Mouse (Mus musculus): Measurements from ENCODE around the gene Commd4. TPM values are rescaled to one million over a fixed set of nuclear protein-coding genes. Genes with fewer than 3 reads are reported as not detected.
"Not testable (repeated sequence)": the region's sequence is repeated elsewhere in the genome, so short reads cannot be mapped to it uniquely, and the experiment has no call there.

Gene Commd4
- total RNA-seq (2014; rRNA removed; ENCODE audit: low replicate concordance) (21.1 and 45.2 TPM in 2 replicates), polyA plus RNA-seq (2015; fragmentation: Nextera tagmentation; extraction: Ambion mirVana) (69.4 and 71.8 TPM in 2 replicates)

DNA sequence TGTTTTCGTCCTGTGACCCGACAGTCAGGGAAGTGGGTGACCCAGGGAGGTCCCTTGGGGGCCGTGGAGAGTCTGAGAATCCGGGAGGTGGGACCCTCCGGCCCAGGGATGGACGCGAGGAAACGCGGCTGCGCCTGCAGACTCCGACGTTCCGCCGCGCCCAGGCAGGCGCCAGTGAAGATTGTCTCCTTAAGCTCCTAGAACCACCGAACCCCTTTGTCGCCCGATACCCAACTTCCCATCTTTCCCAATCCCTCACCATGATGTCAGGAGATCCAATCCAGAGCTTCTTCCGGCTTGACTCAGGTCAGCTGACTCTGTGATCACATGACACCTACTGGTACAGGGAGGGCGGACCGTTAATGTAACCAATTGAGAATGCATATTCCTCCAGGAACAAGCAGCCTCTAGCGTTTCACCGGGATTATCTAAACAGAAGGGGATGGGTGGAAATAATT is at the start of gene Commd4:
Gene Commd4, minus strand, starts transcription at position 319 of the 458 bp plus-strand sequence.
- H3K9ac ChIP-seq (replicated peaks; ENCODE audit: low read depth, low read length): peak within 1 kb of the TSS; percentile 48; the same call in 1 of the 2 replicates
- H3K36me3 ChIP-seq (replicated peaks; ENCODE audit: control insufficient read depth, insufficient read depth, low read length): peaks cover 13% of the 10 kb centered on the region
- H3K27ac ChIP-seq (ENCODE audit: low read depth): peak within 1 kb of the TSS; percentile 5; the same call in 1 of the 2 replicates
- under 1% methylated on average over 23 of the region's 24 CpGs for WGBS
- H3K4me2 ChIP-seq (ENCODE audit: low read depth, low read length): peak within 1 kb of the TSS; percentile 89
- H3K4me3 ChIP-seq (ENCODE audit: low read depth, low read length): peak within 1 kb of the TSS; percentile 63
- ATAC-seq (ENCODE audit: insufficient read depth, low read depth) (peak; percentile 91), DNase-seq (ENCODE audit: low spot score) (peak; percentile 97)
- no peaks in the 10 kb centered on the region for H3K9me3 ChIP-seq (replicated peaks; ENCODE audit: control insufficient read depth, low read length)
- H3K27me3 ChIP-seq (ENCODE audit: control insufficient read depth, insufficient read depth, low read length): no peaks in the 10 kb centered on the region
- peaks cover 5% of the 10 kb centered on the region; the same call in 1 of the 2 replicates for H3K4me1 ChIP-seq (ENCODE audit: control insufficient read depth, insufficient read depth)
- TF ChIP-seq CTCF (IDR thresholded peaks at IDR 0.05; ENCODE audit: low read depth) (no peak), EP300 (IDR thresholded peaks at IDR 0.05; ENCODE audit: low read depth) (peak; percentile 79; the same call in 1 of the 2 replicates)

DNA sequence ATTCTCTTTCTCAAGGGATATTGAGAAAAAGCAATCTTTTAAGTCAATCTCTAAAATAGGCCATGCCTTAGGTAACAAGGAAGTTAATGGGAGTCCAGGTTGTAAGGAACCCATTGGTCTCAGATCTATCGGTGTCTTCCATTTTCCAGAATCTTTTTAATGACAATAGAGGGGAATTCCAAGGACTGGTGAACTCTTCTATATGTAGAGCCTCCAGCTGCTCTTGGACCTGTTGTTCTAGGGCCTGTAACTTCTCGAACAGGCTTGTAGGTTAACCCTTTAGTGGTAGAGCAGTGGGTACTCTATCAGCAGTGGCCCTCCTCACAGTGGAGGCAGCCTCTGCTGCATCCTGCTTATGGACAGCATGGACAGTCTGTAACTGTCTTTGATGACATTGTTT is 48.8 kb upstream of the Commd4 start:
- Histone ChIP-seq H3K27me3 (ENCODE audit: control insufficient read depth, insufficient read depth, low read length) (no peaks in the 10 kb centered on the region), H3K9me3 (replicated peaks; ENCODE audit: control insufficient read depth, low read length) (no peaks in the 10 kb centered on the region), H3K9ac (replicated peaks; ENCODE audit: low read depth, low read length) (no peak overlapping the region), H3K27ac (ENCODE audit: low read depth) (no peak overlapping the region), H3K4me2 (ENCODE audit: low read depth, low read length) (no peak overlapping the region), H3K36me3 (replicated peaks; ENCODE audit: control insufficient read depth, insufficient read depth, low read length) (no peaks in the 10 kb centered on the region), H3K4me3 (ENCODE audit: low read depth, low read length) (no peak overlapping the region), H3K4me1 (ENCODE audit: control insufficient read depth, insufficient read depth) (no peaks in the 10 kb centered on the region)
- DNase-seq (ENCODE audit: low spot score) (no peak), ATAC-seq (ENCODE audit: insufficient read depth, low read depth) (no peak)
- no peak for TF ChIP-seq CTCF (IDR thresholded peaks at IDR 0.05; ENCODE audit: low read depth)
- TF ChIP-seq EP300 (IDR thresholded peaks at IDR 0.05; ENCODE audit: low read depth): no peak
- WGBS: 64% methylated on average over 2 of the region's 2 CpGs

DNA sequence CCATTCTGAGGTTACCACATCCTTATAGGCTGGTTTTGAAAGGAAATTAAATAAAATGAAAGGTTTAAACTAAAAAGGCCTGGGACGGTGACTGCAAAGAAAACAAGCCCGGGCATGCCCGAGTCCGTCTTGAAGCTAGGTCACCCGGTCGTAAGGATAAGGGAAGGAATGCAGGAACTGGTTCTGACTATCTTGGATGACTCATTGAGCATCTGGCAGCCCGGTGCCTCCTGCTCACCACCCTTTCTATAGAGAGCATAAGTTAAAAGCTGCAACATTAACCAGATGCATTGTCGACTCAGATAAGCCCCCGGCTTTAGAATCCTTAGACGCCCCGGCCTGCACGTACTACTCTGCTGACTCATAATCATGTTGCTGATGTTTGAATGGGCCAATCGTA is 45.4 kb upstream of the Commd4 start:
- H3K36me3 ChIP-seq (replicated peaks; ENCODE audit: control insufficient read depth, insufficient read depth, low read length); H3K9me3 ChIP-seq (replicated peaks; ENCODE audit: control insufficient read depth, low read length); H3K4me3 ChIP-seq (ENCODE audit: low read depth, low read length); H3K27ac ChIP-seq (ENCODE audit: low read depth); H3K27me3 ChIP-seq (ENCODE audit: control insufficient read depth, insufficient read depth, low read length); ATAC-seq (ENCODE audit: insufficient read depth, low read depth); H3K4me2 ChIP-seq (ENCODE audit: low read depth, low read length); H3K9ac ChIP-seq (replicated peaks; ENCODE audit: low read depth, low read length); H3K4me1 ChIP-seq (ENCODE audit: control insufficient read depth, insufficient read depth); DNase-seq (ENCODE audit: low spot score): not testable (repeated sequence)
- WGBS: 16% methylated on average over 13 of the region's 13 CpGs

DNA sequence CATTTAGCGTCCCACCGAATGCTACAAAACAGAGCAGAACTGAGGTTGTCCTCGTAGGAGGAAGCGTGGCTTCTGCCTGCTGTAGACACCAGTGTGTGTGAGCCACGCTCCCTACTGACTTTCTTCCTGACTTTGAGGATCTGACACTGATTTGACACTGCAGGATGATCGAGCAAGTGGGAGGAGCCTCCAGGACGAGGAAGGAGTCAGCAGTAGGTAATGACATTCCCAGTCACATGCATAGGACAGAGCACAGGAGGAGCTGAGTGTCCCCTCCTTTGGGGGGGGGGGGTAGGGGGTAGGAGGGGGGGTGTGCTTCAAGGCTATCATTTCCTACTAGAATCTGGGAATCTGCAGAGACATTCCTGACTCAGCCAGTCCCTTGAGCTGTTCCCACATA is 44.9 kb upstream of the Commd4 start:
- DNase-seq (ENCODE audit: low spot score) (no peak), ATAC-seq (ENCODE audit: insufficient read depth, low read depth) (no peak)
- 78% methylated on average over 7 of the region's 7 CpGs for WGBS
- H3K4me1 ChIP-seq (ENCODE audit: control insufficient read depth, insufficient read depth): no peaks in the 10 kb centered on the region
- TF ChIP-seq EP300 (IDR thresholded peaks at IDR 0.05; ENCODE audit: low read depth) (no peak), CTCF (IDR thresholded peaks at IDR 0.05; ENCODE audit: low read depth) (no peak)
- no peaks in the 10 kb centered on the region for H3K27me3 ChIP-seq (ENCODE audit: control insufficient read depth, insufficient read depth, low read length)
- no peak overlapping the region for H3K9ac ChIP-seq (replicated peaks; ENCODE audit: low read depth, low read length)
- H3K9me3 ChIP-seq (replicated peaks; ENCODE audit: control insufficient read depth, low read length): no peaks in the 10 kb centered on the region
- no peak overlapping the region for H3K4me3 ChIP-seq (ENCODE audit: low read depth, low read length)
- H3K36me3 ChIP-seq (replicated peaks; ENCODE audit: control insufficient read depth, insufficient read depth, low read length): no peaks in the 10 kb centered on the region
- no peak overlapping the region for H3K4me2 ChIP-seq (ENCODE audit: low read depth, low read length)
- no peak overlapping the region for H3K27ac ChIP-seq (ENCODE audit: low read depth)

DNA sequence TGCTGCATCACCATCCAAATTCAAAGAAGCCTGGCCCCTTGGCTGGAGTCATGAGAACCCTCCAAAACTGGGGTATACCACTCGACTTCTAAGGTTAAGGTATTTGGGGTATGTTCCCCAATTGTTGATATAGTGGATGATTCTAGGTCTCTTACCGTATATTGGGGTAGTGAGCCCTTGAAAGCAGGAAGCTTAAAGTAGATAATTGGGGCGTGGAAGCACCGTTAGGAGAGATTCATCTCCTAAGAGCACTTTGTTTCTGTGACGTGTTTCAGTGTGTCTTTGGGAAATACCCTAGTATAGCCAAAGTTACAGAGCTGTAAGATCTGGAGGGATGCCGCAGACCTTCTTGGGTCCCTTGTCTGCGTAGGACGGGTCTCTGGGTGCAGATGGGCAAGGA is 39.3 kb upstream of the Commd4 start:
- H3K9ac ChIP-seq (replicated peaks; ENCODE audit: low read depth, low read length): no peak overlapping the region
- no peaks in the 10 kb centered on the region for H3K36me3 ChIP-seq (replicated peaks; ENCODE audit: control insufficient read depth, insufficient read depth, low read length)
- H3K27ac ChIP-seq (ENCODE audit: low read depth): no peak overlapping the region
- H3K4me1 ChIP-seq (ENCODE audit: control insufficient read depth, insufficient read depth): no peaks in the 10 kb centered on the region
- TF ChIP-seq CTCF (IDR thresholded peaks at IDR 0.05; ENCODE audit: low read depth): no peak
- TF ChIP-seq EP300 (IDR thresholded peaks at IDR 0.05; ENCODE audit: low read depth): no peak
- no peak overlapping the region for H3K4me3 ChIP-seq (ENCODE audit: low read depth, low read length)
- WGBS: 68% methylated on average over 8 of the region's 8 CpGs
- ATAC-seq (ENCODE audit: insufficient read depth, low read depth) (no peak), DNase-seq (ENCODE audit: low spot score) (no peak)
- H3K9me3 ChIP-seq (replicated peaks; ENCODE audit: control insufficient read depth, low read length): no peaks in the 10 kb centered on the region
- H3K27me3 ChIP-seq (ENCODE audit: control insufficient read depth, insufficient read depth, low read length): no peaks in the 10 kb centered on the region
- H3K4me2 ChIP-seq (ENCODE audit: low read depth, low read length): no peak overlapping the region

DNA sequence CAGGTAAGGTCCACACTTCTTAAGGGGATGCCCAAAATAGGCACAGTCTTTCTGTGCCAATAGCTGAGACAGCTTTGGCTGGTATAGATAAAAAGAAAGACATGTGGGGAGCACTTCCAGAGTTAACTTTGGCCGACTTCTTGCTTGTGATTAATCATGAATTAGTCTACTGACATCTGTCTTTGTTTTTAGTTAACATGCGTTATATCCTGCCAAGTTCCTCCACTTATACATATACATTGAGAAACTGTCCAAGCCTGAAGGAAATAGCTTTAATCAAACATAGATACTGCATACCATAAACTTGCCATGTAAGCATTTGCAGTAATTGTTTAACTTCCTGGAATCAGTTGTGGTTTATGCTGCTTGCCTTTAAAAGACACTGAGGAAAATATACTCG is 38.6 kb upstream of the Commd4 start:
- ATAC-seq (ENCODE audit: insufficient read depth, low read depth): no peak

More for the DNA sequence above, 38.6 kb upstream of the Commd4 start:
- no peaks in the 10 kb centered on the region for H3K9me3 ChIP-seq (replicated peaks; ENCODE audit: control insufficient read depth, low read length)
- no peaks in the 10 kb centered on the region for H3K36me3 ChIP-seq (replicated peaks; ENCODE audit: control insufficient read depth, insufficient read depth, low read length)
- H3K4me1 ChIP-seq (ENCODE audit: control insufficient read depth, insufficient read depth): no peaks in the 10 kb centered on the region
- H3K27me3 ChIP-seq (ENCODE audit: control insufficient read depth, insufficient read depth, low read length): no peaks in the 10 kb centered on the region
- no peak overlapping the region for H3K4me2 ChIP-seq (ENCODE audit: low read depth, low read length)
- H3K4me3 ChIP-seq (ENCODE audit: low read depth, low read length): no peak overlapping the region
- no peak overlapping the region for H3K9ac ChIP-seq (replicated peaks; ENCODE audit: low read depth, low read length)
- H3K27ac ChIP-seq (ENCODE audit: low read depth): no peak overlapping the region
- TF ChIP-seq EP300 (IDR thresholded peaks at IDR 0.05; ENCODE audit: low read depth) (no peak), CTCF (IDR thresholded peaks at IDR 0.05; ENCODE audit: low read depth) (no peak)
- 58% methylated on average over 3 of the region's 3 CpGs for WGBS
- no peak for DNase-seq (ENCODE audit: low spot score)
